Mouse (Mus musculus): ENCODE measurements around the gene Trappc12.

DNA sequence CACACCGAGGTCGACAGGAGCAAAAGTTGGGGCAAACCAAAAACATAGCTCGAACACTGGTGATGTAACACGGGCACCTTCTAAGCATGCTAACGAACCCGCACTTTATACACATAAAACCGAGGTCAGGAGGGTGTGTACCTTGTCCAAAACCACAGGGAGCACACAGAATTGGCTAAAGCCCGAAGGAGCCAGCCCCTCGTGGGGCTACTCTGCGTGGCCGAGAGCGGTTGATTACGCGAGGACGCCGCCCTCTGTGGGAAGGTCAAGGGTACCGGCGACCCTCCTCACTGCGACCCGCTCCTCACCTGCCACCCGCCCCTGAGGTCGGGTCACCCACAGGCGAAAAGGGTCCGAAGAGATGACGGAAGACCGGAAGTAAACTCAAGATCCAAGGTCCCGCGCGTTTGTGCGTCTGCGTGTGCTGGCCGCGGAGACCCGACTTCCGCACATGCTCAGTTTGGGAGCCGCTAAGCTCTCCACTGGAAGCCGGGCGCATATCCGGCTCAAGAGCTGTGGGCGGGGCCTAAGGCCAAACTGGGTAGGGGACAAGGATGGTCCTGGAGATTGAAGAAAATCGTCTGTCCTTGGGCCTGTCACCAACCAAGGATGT is at the start of gene Trappc12:
- TF ChIP-seq CTCF (conservative IDR thresholded peaks at IDR 0.05; ENCODE audit: insufficient read depth, insufficient read length, low read depth, low read length) (no peak), POLR2A (IDR thresholded peaks at IDR 0.05; ENCODE audit: low read depth, low read length) (no peak)
